Mouse (Mus musculus) layer of hippocampus, adult 11-12 months (tissue): Measurements from ENCODE around the gene Aurkc.
"Not testable (repeated sequence)": the region's sequence is repeated elsewhere in the genome, so short reads cannot be mapped to it uniquely, and the experiment has no call there.

Source experiments
- DNase-seq: peaks from one replicate; pipeline ENCODE4 v3.0.0; 2022; ENCODE audit warnings: low spot score

The Aurkc gene

GRCm38 (mm10) chr7:6995251-6995650 lies at the start of gene Aurkc:
Aurkc (plus strand) TSS chr7:6995300.
- not testable (repeated sequence) for DNase-seq

GRCm38 (mm10) chr7:6948061-6948460 lies 47.0 kb upstream of the Aurkc start:
- DNase-seq, result not testable (repeated sequence)

- DNase-seq, result no peak
These were observed 38.5 kb upstream of the Aurkc start for GRCm38 (mm10) chr7:6956576-6956975.

GRCm38 (mm10) chr7:6958574-6958973 lies 36.5 kb upstream of the Aurkc start:
- no peak for DNase-seq

- DNase-seq, result no peak
These were observed 21.5 kb upstream of the Aurkc start for GRCm38 (mm10) chr7:6973566-6973965.

- DNase-seq, result no peak
These were observed 18.2 kb upstream of the Aurkc start for GRCm38 (mm10) chr7:6976890-6977289.

- DNase-seq, result not testable (repeated sequence)
These were observed 3.8 kb downstream of the Aurkc start for GRCm38 (mm10) chr7:6998914-6999313.

- DNase-seq, result not testable (repeated sequence)
These were observed 10.3 kb downstream of the Aurkc start for GRCm38 (mm10) chr7:7005441-7005840.

GRCm38 (mm10) chr7:7027445-7027844 lies 32.3 kb downstream of the Aurkc start:
- DNase-seq, result no peak

GRCm38 (mm10) chr7:7049659-7050320 lies 54.7 kb downstream of the Aurkc start:
- DNase-seq, result not testable (repeated sequence)
